Comparison of ENCODE assay signal across 15 mouse cellular contexts in the genomic region with DNA sequence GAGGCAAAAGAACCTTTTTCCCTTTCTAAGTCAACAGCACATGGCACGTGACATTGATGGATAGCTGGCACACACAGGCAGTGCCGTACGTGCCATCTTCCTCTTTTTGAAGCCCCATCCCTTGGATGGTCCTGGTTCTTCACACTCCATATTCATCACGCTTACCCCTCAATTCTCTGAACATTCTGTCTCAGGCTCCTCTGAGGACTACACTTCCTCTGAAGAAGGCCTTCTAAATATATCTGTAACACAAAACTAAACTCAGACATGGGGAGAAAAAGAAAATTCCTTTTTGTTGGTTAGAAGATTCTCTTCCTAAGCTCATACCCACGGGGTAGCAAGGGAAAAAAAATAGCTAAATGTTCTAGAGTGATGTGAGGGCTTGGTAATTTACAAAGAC.
"Had no signal": no experiment of that assay in that cellular context is flagged by ENCODE, and none has a peak within 500 bp of the region (broad histone marks: within the 10 kb centered on the region; RNA-seq: fewer than 3 reads in every experiment).

No protein-coding gene starts in this region.

- H3K27me3 ChIP-seq: neural tube, embryonic 15.5 days; stomach, embryonic 15.5 days had no signal

- H3K4me3 ChIP-seq: neural tube, embryonic 15.5 days; stomach, embryonic 15.5 days had no signal

- H3K9me3 ChIP-seq: neural tube, embryonic 15.5 days; stomach, embryonic 15.5 days had no signal

- H3K36me3 ChIP-seq: neural tube, embryonic 15.5 days; stomach, embryonic 15.5 days had no signal

- H3K4me1 ChIP-seq: stomach, embryonic 15.5 days had no signal

- H3K4me2 ChIP-seq: neural tube, embryonic 15.5 days; stomach, embryonic 15.5 days had no signal

- H3K27ac ChIP-seq: neural tube, embryonic 15.5 days; stomach, embryonic 15.5 days; stomach, postnatal 0 days had no signal

- DNase-seq: retina, postnatal 1 day; right cerebral cortex, adult 18-20 months; right cerebral cortex, postnatal 14 days; right cerebral cortex, postnatal 25 days; right cerebral cortex, postnatal 4 days; spleen, adult 18-20 months; thymus, adult 18-20 months; thymus, adult 2 months; thymus, postnatal 14 days; thymus, postnatal 25 days; thymus, postnatal 36 days; thymus, postnatal 4 days had no signal

- H3K9ac ChIP-seq: neural tube, embryonic 15.5 days; stomach, embryonic 15.5 days had no signal
